Mouse (Mus musculus) mouse trophoblast stem cell (cell line): ENCODE results near the gene Asic2.

Experiments used
- in situ Hi-C, 2 experiments: fragments of 300-500 bp; cut with MseI, MboI; formaldehyde crosslinking; loops; 2 replicates in 1 of 2; 3 replicates in 1 of 2; pipeline ENCODE4 v1.15.1; 2025

Asic2 gene

DNA sequence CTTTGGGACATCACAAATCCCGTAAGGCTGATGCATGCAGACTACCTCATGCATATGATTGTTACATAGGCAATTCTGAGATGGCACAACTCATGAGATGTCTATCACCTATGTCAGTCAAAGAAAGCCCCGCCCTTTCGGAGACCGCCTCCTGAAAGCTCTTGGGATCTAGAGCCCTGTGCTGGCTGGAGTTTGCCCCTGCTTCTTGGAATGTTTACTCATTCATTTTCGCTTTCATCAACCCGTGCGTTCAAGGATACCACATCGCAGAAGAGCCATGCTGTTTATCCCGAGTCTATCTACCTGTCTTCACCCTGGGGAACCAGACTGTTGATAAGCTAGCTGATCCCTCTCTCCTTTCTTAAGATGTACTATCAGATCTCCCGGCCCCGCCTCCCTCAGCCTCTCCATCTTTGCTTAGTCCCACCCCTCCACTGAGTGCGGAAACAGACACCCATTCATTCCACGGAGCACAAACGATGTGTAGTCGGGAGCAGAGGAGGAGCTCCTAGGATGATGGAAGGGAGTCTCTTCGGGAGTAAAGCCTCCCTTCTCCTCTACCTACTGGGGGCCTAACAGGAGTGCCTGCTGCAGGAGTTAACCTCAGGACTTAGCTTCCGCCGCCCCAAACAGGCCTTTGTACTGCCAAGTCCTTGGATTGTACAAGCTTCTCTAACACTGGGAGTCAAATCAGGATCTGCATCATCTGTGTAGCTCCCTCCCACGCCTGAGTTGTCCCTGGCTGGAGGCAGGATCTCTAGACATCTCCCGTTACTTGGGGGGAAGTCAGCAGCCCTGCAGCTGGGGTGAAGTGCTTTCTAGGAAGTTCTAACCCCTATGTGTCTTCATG lies 356.1 kb downstream of the Asic2 start:
- in situ Hi-C loops: no loop called here

DNA sequence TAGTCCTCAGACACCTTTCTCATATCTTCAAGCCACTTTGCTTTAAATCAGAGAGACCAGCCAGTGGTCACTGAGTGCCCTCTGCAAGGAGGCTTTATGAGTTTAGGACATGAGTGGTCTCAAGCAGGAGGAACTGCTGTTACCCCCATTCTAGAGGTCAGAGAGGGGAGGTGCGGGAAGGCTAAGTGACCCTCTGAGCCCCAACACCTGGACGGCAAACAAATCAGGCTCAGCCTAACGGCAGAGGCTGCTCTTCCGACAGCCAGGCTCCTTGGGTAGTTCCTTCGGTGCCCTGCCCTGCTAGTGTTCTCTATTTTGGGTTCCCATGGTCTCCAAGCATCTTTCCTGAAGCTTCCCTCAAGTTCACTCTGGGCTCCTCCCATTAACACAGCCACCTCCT lies 357.8 kb downstream of the Asic2 start:
- in situ Hi-C loops: no loop called here

DNA sequence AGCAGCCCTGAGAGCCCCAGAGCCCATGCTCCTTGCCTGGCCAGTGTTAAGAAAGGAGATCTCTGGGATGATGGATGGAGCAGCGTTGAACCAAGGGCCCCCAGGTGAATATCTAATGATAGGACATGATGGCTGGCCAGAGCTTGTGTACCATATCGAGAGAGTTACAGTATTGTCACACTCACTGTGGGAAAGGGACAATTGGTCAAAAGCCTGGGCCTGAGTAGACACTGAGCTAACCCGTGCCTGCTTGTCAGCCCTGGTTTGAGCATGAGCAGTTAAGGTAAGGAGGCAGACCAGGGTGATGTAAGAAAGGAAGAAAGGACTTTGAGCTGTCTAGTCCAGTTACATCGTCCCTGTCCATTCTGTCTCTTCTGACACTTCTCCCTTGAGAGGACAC lies 365.3 kb downstream of the Asic2 start:
- in situ Hi-C loops: no loop called here

DNA sequence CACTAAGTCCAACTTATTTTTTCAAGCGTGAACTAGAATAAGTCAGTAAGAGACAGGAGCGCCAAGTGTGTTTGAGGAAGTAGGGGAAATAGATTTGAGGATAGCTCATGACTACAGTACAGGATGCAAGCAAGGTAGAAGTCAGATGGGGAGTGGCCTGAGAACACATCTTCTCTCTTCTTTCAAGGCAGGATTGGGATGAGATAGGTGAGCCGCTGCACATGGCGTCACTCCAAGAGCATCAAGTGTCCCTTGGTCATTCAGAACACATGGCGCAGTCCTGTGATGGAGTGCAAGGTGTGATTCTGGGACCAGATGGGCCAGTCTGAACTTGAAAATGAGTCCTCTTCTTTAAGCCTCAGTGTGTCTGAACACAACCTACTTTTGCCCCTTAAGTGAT lies 366.5 kb downstream of the Asic2 start:
- in situ Hi-C loops: no loop called here

DNA sequence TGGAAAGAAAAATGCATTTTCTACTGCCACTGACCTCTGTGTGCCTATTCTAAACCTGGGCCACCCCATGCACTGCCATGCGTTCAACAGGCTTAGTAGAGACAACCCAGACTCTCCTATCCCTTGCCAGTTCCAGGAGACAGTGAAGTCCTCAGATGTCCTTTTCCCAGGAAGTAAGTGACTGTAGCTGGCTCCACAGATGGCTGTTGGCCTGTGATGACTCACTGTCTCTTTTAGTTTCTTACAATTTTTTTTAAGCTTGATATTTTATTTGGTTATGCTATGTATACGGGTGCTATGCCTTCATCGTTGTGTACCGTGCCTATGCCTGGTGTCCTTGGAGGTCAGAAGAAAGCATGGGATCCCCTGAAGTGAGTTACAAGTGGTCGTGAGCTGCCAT lies 370.7 kb downstream of the Asic2 start:
- in situ Hi-C loops: no loop called here

DNA sequence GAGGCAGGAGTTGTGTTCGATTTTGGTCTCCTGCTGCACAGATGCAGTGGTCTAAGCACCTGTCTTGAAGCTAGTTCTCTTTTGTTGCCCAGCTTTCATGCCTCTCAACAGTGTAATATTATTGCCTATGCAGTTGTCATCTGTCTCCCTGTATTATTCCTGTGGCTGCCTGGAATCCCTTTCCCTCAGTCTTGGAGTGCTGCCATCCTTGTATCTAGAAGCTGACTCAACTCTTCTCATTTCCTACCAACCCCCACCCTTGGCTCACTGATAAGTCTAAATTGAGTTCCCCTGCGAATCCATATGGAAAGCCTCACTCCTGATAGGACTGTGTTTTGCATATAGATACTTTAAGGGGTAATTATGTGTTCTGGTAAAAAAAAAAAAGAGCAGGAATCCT lies 373.0 kb downstream of the Asic2 start:
- in situ Hi-C loops: no loop called here

DNA sequence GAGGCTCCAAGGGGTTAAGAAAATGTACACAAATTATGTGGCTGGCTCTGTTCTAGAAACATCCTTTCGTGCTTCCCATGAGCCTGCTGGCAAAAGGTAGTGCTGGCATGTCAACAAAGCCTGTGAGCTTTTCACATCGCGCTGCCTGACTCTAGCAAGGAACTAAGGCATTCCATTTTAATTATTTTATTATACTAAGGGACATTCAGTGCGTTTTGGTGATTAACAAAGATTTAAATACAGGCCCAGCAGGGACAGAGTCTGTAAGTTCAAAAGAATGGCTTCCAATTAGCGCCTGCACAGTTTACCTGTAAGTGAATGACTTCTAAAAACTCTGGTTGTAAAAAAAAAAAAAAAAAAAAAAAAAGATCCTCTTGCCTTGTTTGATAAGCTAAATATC lies 375.5 kb downstream of the Asic2 start:
- in situ Hi-C loops: no loop called here

DNA sequence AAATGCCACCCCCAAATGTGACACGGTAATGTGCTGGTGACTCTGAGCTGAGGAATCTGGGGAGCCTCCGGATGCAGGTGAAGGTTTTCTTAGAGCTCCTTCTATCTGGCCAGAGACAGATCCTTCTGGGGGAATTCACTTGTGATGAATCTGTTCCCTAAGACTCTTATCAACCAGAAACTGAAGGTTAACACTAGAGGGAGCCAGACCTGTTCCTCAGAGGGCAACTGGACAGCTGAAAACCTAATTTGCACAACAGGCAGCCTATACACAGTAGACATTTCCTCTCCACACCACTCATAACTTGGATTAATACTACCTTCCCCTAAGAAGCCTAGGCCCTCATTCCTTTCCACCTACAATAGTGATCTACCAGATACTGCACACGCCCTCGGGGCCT lies 377.3 kb downstream of the Asic2 start:
- in situ Hi-C loops: no loop called here

DNA sequence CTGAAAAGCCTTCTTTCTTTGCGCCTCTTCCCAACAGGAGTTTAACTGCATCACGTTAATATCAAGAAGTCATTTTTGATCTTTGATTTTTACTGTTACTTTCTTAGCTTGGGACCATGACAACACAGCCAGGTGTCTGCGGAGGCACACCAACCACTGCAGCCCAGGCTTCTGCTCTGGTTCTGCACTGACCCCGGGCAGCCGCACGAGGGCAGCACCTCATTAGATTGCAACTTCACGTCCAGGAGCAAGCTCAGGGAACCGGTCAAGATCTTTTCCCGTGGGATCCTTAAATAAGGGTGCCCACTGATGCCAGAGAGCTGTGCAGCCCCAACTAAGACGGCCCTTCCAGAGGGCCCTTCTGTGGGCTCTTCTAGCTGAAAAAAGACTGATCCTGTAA lies 379.6 kb downstream of the Asic2 start:
- in situ Hi-C loops: no loop called here

DNA sequence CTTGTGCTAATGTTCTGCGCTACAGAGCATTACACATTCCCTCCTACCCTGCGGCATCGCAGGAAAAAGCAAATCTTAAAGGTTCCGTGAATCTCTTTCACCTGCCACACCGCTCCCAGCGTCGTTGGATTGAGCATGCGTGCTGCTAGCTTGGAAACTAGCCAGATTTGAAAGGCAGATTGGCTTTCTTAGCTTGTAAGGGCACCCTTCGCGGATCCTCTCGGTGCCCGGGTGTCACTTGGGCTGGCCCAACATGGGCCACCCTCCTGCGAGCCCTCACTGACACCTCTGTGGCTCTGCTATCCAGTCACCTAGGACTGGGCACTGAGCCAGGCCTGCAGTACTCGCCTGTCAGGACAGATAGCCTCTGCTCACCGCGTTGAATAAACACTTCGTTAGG lies 380.3 kb downstream of the Asic2 start:
- in situ Hi-C loops: no loop called here

DNA sequence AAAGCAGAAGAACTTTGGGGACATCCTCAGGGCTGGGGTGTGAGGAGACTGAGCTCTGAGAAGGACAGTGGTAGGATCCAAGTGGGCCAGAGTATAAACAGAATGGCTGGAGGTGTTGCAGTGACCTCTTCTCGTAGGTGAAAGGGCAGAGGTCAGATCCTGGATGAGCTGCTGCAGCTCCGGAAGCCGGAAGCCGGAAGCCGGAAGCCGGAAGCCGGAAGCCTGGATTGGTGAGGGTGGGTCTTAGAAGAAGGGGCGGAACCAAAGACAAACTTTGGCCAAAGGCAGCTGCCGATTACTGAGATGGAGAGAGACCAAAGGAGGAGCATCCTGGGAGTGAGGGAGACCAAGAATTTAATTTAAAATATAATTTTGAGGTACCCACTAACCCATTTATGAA lies 381.1 kb downstream of the Asic2 start:
- in situ Hi-C loops: no loop called here

DNA sequence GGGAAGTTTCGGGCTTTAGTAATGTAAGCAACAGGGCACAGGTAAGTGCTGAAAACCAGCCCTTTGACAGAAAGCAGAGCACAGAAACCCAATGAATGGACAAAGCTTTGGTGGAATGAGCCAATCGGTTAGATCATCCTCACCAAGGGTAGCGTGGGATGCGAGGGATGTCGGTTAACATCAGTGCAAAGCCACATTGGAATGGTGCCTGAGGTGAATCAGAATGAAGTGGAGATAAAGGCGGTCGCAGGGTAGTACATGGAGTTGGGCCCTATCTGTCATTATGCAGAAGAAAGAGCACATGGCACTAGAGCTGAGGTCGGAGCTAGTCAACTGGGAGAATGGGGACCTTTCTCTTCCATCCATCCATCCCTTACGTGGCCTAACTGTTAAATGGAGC lies 383.8 kb downstream of the Asic2 start:
- in situ Hi-C loops: no loop called here

DNA sequence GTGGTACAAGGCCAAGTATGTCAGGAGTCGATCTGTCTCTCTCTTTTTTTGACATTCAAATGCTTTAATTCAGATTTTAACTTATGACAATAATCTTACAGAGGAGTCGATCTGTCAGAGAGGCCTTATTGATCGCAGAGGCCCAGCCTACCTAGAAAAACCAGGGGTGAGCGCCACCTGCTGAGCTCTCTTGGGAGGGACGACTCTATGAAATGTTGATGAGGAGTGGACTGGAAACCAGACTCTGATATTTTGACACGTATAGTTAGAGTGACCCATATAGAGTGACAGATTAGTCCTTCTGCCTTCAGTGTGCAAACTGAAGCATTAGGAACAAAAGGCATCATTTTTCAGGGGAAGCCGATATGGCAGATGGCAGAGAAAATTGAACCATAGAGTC lies 385.1 kb downstream of the Asic2 start:
- in situ Hi-C loops: no loop called here

DNA sequence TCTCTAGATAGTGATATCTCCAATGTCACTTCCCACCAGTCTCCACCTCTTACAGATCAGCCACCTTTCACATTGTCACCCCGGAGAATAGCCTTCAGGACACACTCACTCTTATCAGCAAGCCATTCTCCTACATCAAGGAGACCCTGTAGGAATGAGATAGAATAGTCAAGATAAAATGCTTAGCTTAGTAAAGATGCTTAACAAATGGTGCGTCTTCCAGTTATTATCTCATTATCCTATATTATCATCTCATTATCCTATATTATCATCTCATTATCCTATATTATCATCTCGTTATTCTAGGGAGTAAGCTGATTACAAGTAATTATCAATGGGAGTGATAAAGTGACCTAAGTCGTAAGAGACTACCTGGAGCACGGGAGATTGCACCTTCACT lies 386.1 kb downstream of the Asic2 start:
- in situ Hi-C loops: no loop called here

DNA sequence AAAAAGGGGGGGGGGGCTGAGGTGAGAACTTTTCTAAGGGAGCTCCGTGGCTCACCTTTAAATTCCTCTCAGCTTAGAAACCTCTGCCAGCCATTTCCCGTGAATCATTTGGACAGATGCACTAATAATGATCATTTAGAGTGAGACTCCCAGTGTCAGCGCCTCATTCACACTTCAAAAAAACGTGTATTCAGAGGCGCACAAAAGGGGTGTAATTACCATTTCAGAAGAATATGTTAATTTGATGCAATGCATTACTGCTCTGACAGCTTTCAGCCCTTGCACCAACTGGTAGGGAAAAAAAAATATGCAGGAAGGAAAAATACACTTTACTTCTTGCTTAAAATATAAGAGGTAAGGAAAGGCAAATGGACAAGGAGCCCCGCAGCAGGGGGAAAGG lies 388.5 kb downstream of the Asic2 start:
- in situ Hi-C loops: no loop called here

DNA sequence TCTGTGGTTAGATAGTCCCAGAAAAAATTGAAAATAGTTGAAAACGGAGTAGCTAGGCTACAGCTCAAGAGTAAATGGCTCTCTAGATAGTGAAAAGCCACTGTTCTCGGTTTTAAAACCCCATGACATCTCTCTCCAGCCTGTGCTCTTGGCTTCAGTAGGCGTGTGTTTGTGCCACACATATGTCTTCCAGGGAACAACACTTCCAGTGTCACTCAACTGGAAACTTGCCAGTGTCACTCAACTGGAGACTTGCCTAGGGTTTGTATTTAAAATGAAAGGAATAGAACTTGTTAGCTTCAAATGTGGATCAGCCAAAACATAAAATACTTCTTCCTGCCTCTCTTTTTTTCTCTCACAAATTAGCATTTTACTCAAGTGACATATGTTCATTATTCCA lies 397.9 kb downstream of the Asic2 start:
- in situ Hi-C loops: no loop called here

DNA sequence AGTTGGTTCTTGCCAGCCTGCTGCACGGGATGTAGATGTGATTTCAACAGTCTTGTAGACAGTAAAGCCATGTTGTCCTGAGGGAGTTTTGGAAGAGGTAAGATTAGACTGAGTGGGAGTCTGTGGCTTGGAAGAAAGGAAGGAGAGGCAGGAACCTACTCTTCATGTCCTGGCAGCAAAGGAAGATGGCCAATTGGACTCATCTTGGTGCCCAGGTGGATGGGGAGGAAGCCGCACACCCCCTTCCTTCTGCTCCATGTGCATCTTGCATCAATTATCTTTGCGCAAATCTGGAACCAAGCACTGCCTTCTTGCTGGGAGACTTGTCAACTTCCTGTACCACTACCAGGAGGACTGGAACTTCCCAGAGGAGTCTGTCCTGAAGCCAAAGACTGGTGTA lies 403.4 kb downstream of the Asic2 start:
- in situ Hi-C loops: no loop called here

DNA sequence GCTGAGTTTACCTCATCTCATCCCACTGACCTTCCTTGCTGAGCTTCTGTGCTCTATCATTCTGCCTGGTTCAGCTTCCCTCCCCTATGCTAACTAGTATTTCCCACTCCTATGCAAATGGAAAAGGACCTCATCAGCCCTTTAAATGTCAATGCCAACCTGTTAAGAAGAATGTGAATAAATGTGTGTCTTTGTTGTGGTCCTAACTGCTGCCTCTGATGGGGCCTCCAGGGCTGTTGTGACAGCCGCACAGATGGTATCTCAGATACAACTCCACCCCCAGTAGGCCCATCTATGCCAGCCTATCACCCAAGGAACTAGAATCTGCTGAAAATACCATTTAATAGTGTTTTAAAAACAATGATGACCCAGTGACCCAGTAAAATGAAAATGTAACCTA lies 407.9 kb downstream of the Asic2 start:
- in situ Hi-C loops: no loop called here

DNA sequence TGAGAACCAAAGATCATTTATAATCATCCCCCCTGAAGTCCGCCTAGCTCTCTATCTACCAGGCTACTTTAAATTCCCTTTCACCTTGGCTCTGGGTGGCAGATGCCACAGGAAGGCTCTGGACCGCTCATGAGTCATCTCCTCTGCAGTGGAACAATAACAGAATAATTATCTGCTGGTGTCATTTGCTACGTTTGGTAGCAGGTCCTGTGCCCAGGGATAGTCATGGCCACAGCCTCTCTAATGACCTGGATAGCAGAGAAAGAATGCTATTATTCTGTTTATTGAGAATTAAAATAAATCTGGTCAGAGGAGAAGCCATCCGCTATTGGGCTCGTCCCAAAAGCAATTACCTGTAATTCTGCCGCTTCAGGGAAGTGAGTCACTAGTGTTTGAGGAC lies 425.1 kb downstream of the Asic2 start:
- in situ Hi-C loops: no loop called here

DNA sequence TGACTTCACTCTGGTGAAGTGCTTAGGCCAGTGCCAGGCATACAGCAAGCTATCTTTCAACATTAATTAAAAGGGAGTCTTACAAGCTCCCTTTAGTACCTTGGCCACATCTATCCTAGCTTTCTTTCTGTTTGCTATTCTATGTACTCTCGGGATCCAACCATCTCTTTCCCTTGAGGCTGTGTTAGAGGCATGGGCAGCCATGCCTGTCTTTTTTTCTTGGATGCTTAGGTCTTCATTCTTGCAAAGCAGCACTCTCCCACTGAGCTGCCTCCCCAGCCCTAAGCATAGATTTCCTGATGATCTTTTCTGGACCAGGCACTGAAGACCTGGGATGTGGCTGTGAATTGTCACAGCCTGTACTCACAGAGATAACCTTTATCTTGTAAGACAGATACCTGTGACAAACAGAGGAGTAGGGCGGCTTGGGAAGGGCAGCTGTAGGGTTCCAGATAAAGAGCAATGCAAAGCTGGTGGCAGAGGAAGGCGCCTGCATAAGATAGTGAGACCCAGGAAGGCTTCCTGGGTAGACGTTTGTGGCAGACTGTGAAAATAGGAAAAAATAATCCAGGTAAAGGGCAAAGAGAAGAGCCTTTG lies 433.0 kb downstream of the Asic2 start:
- in situ Hi-C loops: no loop called here

DNA sequence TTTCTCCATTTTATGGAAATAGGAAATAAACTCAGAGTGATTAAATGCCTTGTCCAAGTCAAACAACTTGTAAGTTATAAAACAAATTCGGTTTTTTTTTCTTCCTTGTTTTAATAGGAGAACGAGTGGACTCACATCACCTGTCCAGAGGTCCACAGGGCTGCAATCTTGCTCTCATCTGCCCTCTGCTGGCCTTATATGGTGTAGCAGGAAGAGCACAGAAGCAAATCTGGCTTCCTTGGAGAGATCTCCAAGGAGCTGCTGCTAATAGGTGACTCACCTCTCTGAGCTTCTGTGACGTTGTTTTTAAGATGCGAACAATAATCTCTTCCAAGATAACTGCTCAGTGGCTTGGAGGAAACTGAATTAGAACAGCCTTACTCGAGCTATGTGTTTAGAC lies 433.6 kb downstream of the Asic2 start:
- in situ Hi-C loops: no loop called here

DNA sequence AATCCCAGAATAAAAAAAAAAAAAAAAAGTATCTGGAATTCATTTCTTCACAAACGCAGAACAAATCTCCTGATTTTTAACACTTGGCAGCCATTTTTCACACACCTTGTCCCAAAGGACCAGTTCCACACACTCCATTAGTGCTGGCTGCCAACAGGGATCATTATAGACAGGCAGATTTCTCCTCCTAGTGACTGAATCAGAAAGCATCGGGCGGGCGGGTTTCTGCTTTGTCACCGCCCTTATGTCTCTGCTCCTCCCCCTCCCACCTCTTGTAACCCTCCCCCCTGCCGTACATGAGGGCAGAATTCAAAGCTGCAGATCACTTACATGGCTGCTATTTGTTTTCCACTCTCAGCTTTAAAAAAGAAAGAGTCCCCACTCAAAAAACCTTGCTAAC lies 436.4 kb downstream of the Asic2 start:
- in situ Hi-C loops: no loop called here

DNA sequence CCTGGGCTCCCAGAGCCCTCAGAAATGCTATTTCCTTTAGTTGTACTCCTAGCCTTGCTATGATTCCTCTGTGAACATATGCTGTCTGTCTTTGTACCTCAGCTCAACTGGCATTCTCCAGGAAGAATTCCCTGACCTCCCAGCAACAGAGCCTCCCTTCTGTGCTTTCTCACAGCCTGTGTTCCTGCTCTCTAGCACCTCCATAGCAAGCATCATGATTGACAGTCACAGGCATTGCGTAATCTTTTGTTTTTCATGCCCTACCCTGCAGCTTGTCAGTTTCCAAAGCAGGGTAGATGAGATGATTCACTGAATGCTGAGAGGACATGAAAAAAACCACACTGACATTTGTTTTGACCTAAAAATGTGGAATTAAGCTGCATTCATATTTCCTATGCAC lies 445.3 kb downstream of the Asic2 start:
- in situ Hi-C loops: no loop called here

DNA sequence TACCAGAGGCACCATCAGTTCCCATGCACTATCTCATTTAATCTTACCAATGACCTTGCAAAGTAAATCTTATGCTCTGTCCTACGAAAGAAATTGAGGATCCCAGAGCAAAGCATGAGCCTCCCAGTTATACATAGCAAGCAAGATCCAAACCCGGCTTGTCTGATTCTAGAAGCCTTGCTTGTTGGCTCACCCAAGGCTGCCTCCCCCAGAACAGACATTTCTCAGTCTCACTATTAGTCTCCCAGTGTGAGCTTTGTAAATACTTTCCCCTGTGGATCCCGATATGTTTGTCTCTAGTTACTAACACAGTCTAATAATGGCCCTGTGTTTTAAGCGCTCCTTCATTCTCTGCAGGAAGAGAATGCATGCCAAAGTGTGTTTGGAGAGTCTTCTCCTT lies 446.4 kb downstream of the Asic2 start:
- in situ Hi-C loops: no loop called here
